Mouse (Mus musculus) gastrocnemius, adult 18-20 months (tissue): ENCODE results near the gene Ttbk2. TPM values are rescaled to one million over a fixed set of nuclear protein-coding genes. Genes with fewer than 3 reads are reported as not detected.

Experiments
- DNase-seq: peaks from one replicate; pipeline ENCODE4 v3.0.0; 2021; ENCODE audit warnings: low spot score
- long read RNA-seq, 2 experiments: library from polyadenylated mRNA; stranded (forward); transcript quantifications; one replicate each; pipeline ENCODE4 v2.0.0; 2021
- total RNA-seq, 2 experiments: library from RNA; stranded (reverse); gene quantifications; 2 replicates each; pipeline ENCODE4 v1.2.3; 2021

Gene Ttbk2
- total RNA-seq, result 10 to 100 TPM in 1 of 2 experiments, 1 to 10 TPM in 1; 9.3 to 10.1 TPM
- long read RNA-seq, experiment 1, result 0 reads
- long read RNA-seq, experiment 2, partial matches to known transcripts, result 0 of 1 reads
- long read RNA-seq, experiment 2, other reads (novel, unspliced or antisense), result 1 of 1 reads

- peak; percentile 98 for DNase-seq
These were observed at the start of gene Ttbk2 for GRCm38 (mm10) chr2:120850424-120851082. Gene Ttbk2, minus strand, starts transcription at chr2:120850604.

GRCm38 (mm10) chr2:120896361-120896760 is 46.0 kb upstream of the Ttbk2 start:
- no peak for DNase-seq

- DNase-seq, result no peak
These were observed 37.2 kb upstream of the Ttbk2 start for GRCm38 (mm10) chr2:120887601-120888000.

DNA sequence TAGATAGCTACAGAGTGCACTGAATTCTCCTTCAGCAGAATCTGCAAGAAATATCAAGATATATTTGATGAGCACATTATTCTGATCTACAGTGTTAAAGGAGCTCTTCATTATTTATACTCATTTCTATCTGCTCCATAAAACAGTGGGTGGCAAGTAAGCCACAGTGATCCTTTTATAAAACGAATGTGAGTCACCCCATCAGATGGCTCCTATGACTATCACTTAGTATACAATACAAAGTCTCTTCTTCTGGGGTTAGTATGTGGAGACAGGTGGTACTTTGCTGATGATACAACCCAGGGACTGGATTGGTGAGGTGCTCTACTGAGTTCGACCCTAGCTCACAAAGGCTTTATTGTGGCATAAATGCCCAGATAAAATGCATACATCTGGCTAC is 22.8 kb upstream of the Ttbk2 start:
- no peak for DNase-seq

DNA sequence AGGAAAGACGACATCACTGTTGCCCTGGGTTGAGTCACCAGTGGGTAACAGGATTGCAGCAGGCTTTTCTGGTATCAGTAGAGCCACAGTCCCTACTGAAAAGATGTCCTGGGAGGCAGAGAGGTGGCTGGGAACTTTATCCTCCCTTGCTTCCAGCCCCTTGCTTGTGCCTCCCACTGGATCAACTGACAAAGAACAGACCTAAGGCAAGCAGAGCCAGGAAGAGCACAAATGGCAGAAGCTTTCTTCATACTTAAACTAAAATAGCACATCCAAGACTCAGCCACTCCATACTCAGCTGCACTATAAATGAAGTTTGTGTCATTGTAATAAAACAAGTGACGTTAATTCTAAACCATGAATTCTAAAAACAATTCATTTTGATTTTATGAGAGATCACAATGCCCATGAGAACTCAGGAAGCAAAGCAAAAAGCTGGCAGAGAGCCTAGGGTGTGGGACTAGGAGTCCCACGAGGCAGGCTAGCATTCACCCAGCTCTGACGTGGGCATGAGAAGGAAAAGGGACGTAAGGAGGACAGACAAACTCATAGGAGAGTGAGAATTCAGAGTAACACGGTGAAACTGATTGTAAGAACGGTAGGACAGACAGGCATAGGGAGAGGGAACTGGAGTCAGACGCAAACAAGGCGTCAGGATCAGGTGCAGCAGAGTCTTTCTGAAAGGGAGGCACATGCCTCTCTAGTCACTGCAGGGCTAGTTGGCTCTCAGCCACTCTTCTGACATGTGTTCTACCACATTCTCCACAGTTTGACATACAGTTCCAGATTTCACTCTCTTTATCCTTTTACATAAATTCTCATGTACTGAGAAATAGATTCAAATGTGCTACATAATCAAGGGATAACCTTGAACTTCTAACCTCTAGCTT is 21.3 kb upstream of the Ttbk2 start:
- DNase-seq, result no peak

DNA sequence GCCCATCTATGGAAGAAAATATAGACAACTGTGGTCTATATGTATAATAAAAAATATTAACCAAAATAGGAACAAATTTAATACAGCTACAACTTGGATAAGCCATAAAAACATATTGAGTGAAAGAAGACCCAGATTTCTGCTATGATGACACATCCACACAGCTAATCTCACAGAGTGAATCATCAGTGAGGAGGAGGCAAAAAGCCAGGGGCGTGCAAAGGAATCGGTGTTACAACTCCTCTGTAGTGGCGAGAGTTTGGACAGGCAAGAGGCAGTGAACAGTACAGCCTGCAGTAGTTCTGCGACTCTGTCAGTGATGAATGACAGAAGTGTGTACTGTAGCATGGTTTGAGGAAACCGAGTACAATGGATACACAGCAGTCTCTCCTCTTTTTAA is 16.9 kb upstream of the Ttbk2 start:
- no peak for DNase-seq

DNA sequence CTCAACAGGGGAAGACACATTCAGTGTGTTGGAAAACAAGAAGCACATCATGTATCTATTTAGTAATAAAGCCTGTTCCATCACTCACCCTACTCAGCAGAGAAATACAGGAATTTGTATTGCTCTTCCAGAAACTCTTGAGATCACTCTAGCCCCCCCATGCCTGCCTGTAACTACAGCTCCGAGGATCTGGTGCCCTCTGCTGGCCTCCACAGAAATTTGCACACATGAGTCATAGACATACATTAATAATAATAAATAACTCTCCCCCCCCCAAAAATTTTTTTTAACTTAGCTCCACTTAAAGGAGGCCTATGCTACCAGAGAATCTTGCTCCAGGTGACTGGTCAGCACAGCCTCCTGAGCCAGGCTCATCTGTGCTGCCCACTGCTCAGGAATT is 16.2 kb upstream of the Ttbk2 start:
- DNase-seq, result no peak

- no peak for DNase-seq
These were observed 13.0 kb upstream of the Ttbk2 start for GRCm38 (mm10) chr2:120863389-120863788.

DNA sequence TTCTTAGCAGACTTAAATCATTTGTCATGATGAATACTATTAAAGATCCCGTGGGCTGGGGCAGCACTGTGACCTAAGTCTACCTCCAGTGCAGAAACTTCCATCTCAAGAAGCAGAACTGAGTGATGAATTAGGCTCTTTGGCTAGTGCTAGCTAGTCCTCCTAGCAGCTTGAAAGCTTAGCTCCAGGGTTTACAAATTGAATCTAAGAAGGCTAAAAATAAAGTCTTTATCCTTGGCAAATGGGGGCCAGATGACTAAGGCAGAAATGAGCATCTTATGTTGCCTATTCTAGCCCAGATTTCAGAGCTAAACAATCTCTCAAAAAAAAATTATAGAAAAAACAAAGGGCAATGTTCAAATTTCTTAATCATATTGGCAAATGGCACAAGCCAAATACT is 10.3 kb upstream of the Ttbk2 start:
- no peak for DNase-seq

GRCm38 (mm10) chr2:120858131-120858530 is 7.7 kb upstream of the Ttbk2 start:
- DNase-seq, result no peak

DNA sequence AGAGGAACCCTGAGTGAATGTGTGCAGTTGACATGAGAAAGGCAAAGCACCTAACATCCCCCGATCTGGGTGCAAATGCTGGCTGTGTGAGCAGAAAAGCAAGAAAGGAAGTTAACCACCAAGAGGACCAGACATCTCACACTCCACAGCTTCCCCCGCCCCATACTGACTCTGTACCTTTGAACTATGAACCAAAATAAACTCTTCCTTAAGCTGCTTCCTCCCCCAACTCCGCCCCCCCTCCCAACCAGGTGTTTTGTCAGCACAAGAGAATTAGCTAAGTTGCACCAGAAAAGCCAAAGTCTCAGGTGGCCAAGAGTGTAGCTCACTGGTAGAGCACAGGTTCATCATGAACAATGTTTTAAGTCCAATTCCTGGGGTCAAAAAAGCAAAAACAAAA is 2.7 kb upstream of the Ttbk2 start:
- DNase-seq, result no peak

DNA sequence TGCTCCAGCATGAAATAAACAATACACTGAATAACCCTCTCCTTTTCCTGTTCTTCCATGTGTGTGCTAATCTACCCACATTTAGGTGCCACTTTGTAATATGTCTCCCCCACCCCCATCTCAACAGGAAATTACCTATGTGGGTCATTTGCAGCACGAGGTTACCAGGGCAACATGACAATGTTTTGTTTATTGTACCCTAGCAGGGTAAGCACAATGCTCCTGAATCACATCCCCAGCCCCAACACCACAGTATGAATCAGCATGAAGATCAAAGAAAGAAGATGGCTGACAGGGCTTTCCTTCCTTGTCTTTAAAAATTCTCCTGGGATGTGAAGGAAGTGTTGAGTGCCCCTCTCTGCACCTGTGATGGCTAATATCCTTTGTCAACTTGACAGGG is 2.2 kb upstream of the Ttbk2 start:
- DNase-seq, result no peak

DNA sequence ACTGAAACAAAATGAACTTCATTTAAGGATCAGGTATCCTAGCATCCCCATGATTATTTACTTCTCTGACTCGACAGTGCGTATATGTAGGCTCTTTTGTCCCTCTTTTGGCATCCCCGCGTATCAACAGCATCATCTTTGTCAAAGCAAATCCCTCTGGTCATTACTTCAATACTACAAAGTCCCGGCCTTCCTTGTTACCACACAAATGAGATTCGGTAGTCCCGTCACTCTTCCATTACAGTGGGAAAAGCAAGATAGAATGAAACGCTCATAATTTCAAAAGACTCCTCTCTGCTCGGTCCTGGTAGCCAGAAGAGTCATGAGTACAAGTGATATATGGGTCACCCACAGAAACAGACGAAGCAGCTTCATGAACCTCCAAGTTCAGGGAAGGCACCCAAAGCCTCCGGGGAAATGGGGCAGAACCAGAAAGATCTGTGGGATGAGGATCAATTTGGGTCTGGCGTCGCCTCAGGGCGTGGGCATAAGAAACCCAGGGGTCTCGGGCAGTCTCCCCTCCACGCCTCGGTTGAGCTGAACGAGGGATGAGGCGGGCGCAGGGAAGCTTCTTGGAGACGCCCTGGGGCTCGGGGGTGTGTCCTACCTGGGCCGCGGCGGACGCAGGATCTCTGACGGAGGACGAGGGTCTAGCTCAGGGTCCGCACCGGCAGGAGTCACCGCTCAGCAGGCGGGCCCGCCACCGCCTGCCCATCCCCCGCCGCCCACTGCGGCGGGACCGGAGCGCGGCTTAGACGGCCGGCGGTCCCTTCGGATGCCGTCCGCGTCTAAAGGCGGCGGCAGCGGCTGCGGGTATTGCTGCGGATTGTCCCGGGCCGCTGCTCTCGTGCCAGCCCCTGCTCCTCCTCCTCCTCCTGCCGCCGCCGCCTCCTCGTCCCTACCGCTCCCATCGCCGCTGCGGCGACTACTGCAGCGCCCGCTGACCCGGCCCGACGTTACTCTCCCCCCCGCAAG is 668 bp downstream of the Ttbk2 start, which contains the start of gene Cdan1:
TSS of gene Cdan1 (minus strand) at position 680 of the 975 bp plus-strand sequence.
- peak; percentile 22 for DNase-seq

- no peak for DNase-seq
These were observed 5.1 kb downstream of the Ttbk2 start for GRCm38 (mm10) chr2:120845280-120845679.

DNA sequence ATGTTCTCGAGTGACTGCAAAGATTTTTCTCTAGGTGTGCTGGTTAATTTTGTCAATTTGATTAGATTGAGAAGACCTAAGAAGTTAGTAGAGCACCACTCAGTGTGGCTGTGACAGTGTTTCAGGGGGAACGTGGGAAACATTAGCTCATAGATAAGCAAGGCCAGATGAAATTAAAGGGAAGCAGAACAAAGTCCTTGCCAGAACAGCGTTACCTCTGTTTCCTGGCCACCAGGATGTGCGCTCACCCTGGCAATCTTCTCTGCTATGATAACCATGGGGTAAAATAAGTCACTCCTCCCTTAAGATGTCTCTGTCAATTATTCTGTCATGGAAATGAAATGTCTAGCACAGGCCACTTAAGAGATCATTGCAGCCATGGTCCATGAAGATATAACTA is 6.4 kb downstream of the Ttbk2 start:
- no peak for DNase-seq

GRCm38 (mm10) chr2:120841211-120841610 is 9.2 kb downstream of the Ttbk2 start:
- no peak for DNase-seq

GRCm38 (mm10) chr2:120835167-120835566 is 15.2 kb downstream of the Ttbk2 start:
- no peak for DNase-seq

DNA sequence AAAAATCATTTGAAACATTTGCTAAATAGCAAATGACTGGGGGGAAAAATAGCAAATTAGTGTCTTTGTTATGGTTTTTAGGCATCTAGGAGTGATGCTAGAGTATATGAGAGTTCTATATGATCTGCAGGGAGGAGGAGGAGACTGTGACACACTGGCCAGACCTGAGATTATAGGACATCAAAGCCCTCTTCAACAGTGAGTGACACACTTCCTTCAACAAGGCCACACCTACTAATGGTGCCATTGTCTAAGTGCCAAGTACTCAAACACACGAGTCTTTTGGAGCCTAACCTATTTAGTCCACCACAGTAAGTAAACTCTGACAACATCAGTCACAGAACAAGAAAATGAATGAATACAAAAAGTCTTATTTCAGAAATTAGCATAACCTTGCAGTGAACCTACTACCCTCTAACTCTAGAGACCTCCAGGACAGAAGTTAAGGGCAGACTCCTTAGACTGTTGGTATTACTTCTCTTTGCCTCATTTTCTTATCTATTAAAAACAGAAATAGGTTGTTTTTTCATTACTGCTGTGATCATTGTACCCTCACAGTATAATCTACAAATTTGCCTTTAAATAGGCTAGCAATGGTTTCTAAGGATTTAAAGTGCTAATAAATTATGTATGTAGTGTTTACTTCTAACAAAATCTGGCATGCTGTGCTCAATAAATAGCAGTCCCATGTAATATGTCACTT is 23.3 kb downstream of the Ttbk2 start:
- DNase-seq, result no peak

- no peak for DNase-seq
These were observed 80.0 kb downstream of the Ttbk2 start for GRCm38 (mm10) chr2:120770265-120770935.

- no peak for DNase-seq
These were observed 88.5 kb downstream of the Ttbk2 start for GRCm38 (mm10) chr2:120761922-120762321.
